Mouse (Mus musculus): ENCODE data around the gene Fbxo33.
A peak's percentile ranks its signal among the peaks of the same experiment; 100 is the strongest.

DNA sequence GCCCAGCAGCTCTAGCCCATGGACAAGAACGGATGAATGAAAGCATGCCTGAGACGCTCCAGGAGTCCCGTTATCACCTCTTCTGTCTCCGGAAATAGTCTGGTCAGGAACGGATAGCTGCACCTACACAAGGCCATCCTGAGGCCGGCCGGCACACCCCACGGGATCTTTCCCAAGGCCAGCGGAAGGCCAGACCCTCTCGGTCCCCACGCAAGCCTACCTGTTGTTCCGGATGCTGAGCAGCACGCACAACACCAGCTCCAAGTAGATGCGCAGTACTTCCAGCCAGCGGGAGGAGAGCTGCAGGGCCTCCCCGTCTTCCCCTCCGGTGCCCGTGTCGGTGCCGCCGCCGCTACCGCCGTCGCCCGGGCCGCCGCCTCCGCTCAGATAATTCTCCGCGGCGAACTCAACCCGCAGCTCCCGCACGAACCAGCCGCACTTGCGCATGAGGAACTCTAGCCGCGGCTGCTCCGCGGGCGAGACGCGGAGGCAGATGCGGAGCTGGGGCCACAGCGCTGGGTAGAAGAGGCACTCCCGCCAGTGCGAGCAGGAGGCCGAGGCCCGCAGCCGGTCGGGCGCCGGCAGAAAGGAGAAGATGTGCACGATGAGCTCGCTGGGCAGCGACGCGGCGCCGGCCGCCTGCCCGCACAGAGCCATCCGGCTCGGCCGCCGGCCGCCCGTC is 744 bp downstream of the Fbxo33 start:
- no peak for TF ChIP-seq CTCF (IDR thresholded peaks at IDR 0.05 in 2 of 3, conservative IDR thresholded peaks at IDR 0.05 in 1 of 3; ENCODE audit: control insufficient read depth in 1 of 3, insufficient read depth in 1 of 3, low read depth in 2 of 3, low read length in 3 of 3, poor library complexity in 1 of 3, severe bottlenecking in 1 of 3)
- TF ChIP-seq POLR2A (IDR thresholded peaks at IDR 0.05; ENCODE audit: control insufficient read depth in 1 of 2, insufficient read depth in 1 of 2, low read depth in 1 of 2, low read length in 2 of 2, poor library complexity in 1 of 2), result no peak
- TF ChIP-seq NELFE (IDR thresholded peaks at IDR 0.05; ENCODE audit: low read depth, low read length), result 0 out of 2 replicates have a peak, but pooled peaks have one; percentile 27
- peak; percentile 66; the same call in 1 of the 2 replicates for TF ChIP-seq SIN3A (IDR thresholded peaks at IDR 0.05; ENCODE audit: low read length)
- TF ChIP-seq JUND (IDR thresholded peaks at IDR 0.05; ENCODE audit: low read depth, low read length), result no peak
- TF ChIP-seq CHD2 (IDR thresholded peaks at IDR 0.05; ENCODE audit: low read length), result no peak
- no peak for TF ChIP-seq MAFK (IDR thresholded peaks at IDR 0.05; ENCODE audit: borderline replicate concordance, low read depth, low read length)
- TF ChIP-seq GATA1 (IDR thresholded peaks at IDR 0.05; ENCODE audit: low read depth, low read length), result no peak
- TF ChIP-seq UBTF (IDR thresholded peaks at IDR 0.05; ENCODE audit: borderline replicate concordance, insufficient read depth, low read depth, low read length), result 0 out of 2 replicates have a peak, but pooled peaks have one; percentile 68
- no peak for TF ChIP-seq POLR2AphosphoS2 (IDR thresholded peaks at IDR 0.05; ENCODE audit: low read length)
- no peak for TF ChIP-seq ZNF384 (IDR thresholded peaks at IDR 0.05; ENCODE audit: low read depth, low read length)
- TF ChIP-seq USF2 (IDR thresholded peaks at IDR 0.05; ENCODE audit: borderline replicate concordance in 1 of 2, insufficient read depth in 1 of 2, low read depth in 1 of 2, low read length in 2 of 2), result no peak
- TF ChIP-seq EP300 (IDR thresholded peaks at IDR 0.05; ENCODE audit: low read depth in 1 of 2, low read length in 2 of 2), result no peak
